Mouse (Mus musculus) forebrain, embryonic 15.5 days (tissue): ENCODE results near the gene Akr1a1. TPM values are rescaled to one million over a fixed set of nuclear protein-coding genes. Genes with fewer than 3 reads are reported as not detected.

ENCODE experiments used
- ATAC-seq: fragments of 200-750 bp; cut with Nextera tagmentation; replicated peaks from 2 replicates; pipeline ENCODE4 v1.8.0; 2017; ENCODE audit warnings: mild to moderate bottlenecking, moderate TSS enrichment, moderate library complexity
- H3K27ac ChIP-seq: fragments of 300-500 bp; sonication (generic); replicated peaks from 2 replicates; pipeline ENCODE4 v1.5.1; 2015; ENCODE audit warnings: mild to moderate bottlenecking, inconsistent platforms
- H3K27me3 ChIP-seq: fragments of 300-500 bp; sonication (generic); 2 replicates; pipeline ENCODE4 v1.6.1; 2015; ENCODE audit warnings: inconsistent platforms
- H3K36me3 ChIP-seq: fragments of 300-500 bp; sonication (generic); 2 replicates; pipeline ENCODE4 v1.6.1; 2015; ENCODE audit warnings: mild to moderate bottlenecking, inconsistent platforms
- H3K4me1 ChIP-seq: fragments of 300-500 bp; sonication (generic); 2 replicates; pipeline ENCODE4 v1.6.1; 2015; ENCODE audit warnings: inconsistent platforms
- H3K4me2 ChIP-seq: fragments of 300-500 bp; sonication (generic); replicated peaks from 2 replicates; pipeline ENCODE4 v1.6.1; 2015; ENCODE audit warnings: mild to moderate bottlenecking, inconsistent platforms
- H3K4me3 ChIP-seq: fragments of 300-500 bp; sonication (generic); 2 replicates; pipeline ENCODE4 v1.5.1; 2015; ENCODE audit warnings: mild to moderate bottlenecking, inconsistent platforms
- H3K9ac ChIP-seq: fragments of 300-500 bp; sonication (generic); replicated peaks from 2 replicates; pipeline ENCODE4 v1.6.1; 2015; ENCODE audit warnings: mild to moderate bottlenecking, inconsistent platforms
- H3K9me3 ChIP-seq: fragments of 300-500 bp; sonication (generic); 2 replicates; pipeline ENCODE4 v1.6.1; 2016; ENCODE audit warnings: inconsistent platforms
- WGBS: fragments of 180-500 bp; shearing (Covaris S2); methylation state at CpG from one replicate; pipeline ENCODE4 v1.1.7; 2015; ENCODE audit warnings: mixed read lengths; 5-methylcytosine and 5-hydroxymethylcytosine counted together
- polyA plus RNA-seq: library from polyadenylated mRNA; unstranded; fragments of >200 nt; fragmentation: Nextera tagmentation; extraction: Ambion mirVana; gene quantifications from 2 replicates; pipeline ENCODE4 v1.2.1, GENCODE M21; 2015

Gene Akr1a1
- polyA plus RNA-seq, 1 experiment from 2014 or later = 779 TPM

GRCm38 (mm10) chr4:116627359-116627716 lies 24.1 kb downstream of the Akr1a1 start:
- peaks cover 3% of the 10 kb centered on the region for H3K36me3 ChIP-seq

GRCm38 (mm10) chr4:116626658-116627358 lies 24.7 kb downstream of the Akr1a1 start:
- 1% methylated on average over 53 of the region's 53 CpGs for WGBS

More at GRCm38 (mm10) chr4:116627359-116627716, 24.1 kb downstream of the Akr1a1 start:
- Histone ChIP-seq H3K4me3 (peak overlapping the region; percentile 97), H3K4me2 (peak overlapping the region; percentile 49), H3K4me1 (peaks cover 25% of the 10 kb centered on the region), H3K9ac (peak overlapping the region; percentile 86), H3K9me3 (no peaks in the 10 kb centered on the region), H3K27me3 (no peaks in the 10 kb centered on the region), H3K27ac (peak overlapping the region; percentile 96)
- ATAC-seq = peak; percentile 93
- 1% methylated on average over 13 of the region's 13 CpGs for WGBS

GRCm38 (mm10) chr4:116624831-116625230 lies 26.6 kb downstream of the Akr1a1 start:
- Histone ChIP-seq H3K4me1 (peaks cover 25% of the 10 kb centered on the region), H3K9me3 (no peaks in the 10 kb centered on the region), H3K4me2 (no peak overlapping the region), H3K36me3 (peaks cover 26% of the 10 kb centered on the region), H3K27me3 (no peaks in the 10 kb centered on the region), H3K27ac (no peak overlapping the region), H3K9ac (no peak overlapping the region), H3K4me3 (peak overlapping the region; percentile 97; the same call in 1 of the 2 replicates)
- WGBS = 93% methylated on average over 4 of the region's 4 CpGs
- ATAC-seq = no peak

More at GRCm38 (mm10) chr4:116626658-116627358, 24.7 kb downstream of the Akr1a1 start:
- peak overlapping the region; percentile 49 for H3K4me2 ChIP-seq
- peak overlapping the region; percentile 96 for H3K27ac ChIP-seq
- peak; percentile 84 for ATAC-seq
- H3K27me3 ChIP-seq = no peaks in the 10 kb centered on the region
- H3K9ac ChIP-seq = peak overlapping the region; percentile 86
- peaks cover 8% of the 10 kb centered on the region for H3K36me3 ChIP-seq
- H3K9me3 ChIP-seq = no peaks in the 10 kb centered on the region
- H3K4me3 ChIP-seq = peak overlapping the region; percentile 97
- peaks cover 25% of the 10 kb centered on the region for H3K4me1 ChIP-seq

GRCm38 (mm10) chr4:116615237-116615636 lies 36.2 kb downstream of the Akr1a1 start:
- 95% methylated on average over 2 of the region's 2 CpGs for WGBS
- H3K4me3 ChIP-seq = no peak overlapping the region
- no peak overlapping the region for H3K4me2 ChIP-seq
- ATAC-seq = no peak
- no peaks in the 10 kb centered on the region for H3K27me3 ChIP-seq
- no peak overlapping the region for H3K27ac ChIP-seq
- H3K9me3 ChIP-seq = no peaks in the 10 kb centered on the region
- H3K36me3 ChIP-seq = peaks cover 65% of the 10 kb centered on the region
- no peak overlapping the region for H3K9ac ChIP-seq
- no peaks in the 10 kb centered on the region for H3K4me1 ChIP-seq

GRCm38 (mm10) chr4:116612621-116613020 lies 38.9 kb downstream of the Akr1a1 start:
- ATAC-seq = no peak
- Histone ChIP-seq H3K9me3 (no peaks in the 10 kb centered on the region), H3K27ac (no peak overlapping the region), H3K9ac (no peak overlapping the region), H3K4me1 (no peaks in the 10 kb centered on the region), H3K27me3 (no peaks in the 10 kb centered on the region), H3K36me3 (peaks cover 65% of the 10 kb centered on the region), H3K4me3 (no peak overlapping the region), H3K4me2 (no peak overlapping the region)
- WGBS = 88% methylated on average over 2 of the region's 2 CpGs

GRCm38 (mm10) chr4:116596978-116597881 lies 54.2 kb downstream of the Akr1a1 start:
- peak; percentile 92 for ATAC-seq
- Histone ChIP-seq H3K36me3 (peaks cover 42% of the 10 kb centered on the region), H3K27me3 (no peaks in the 10 kb centered on the region), H3K9me3 (no peaks in the 10 kb centered on the region), H3K9ac (peak overlapping the region; percentile 66), H3K27ac (peak overlapping the region; percentile 64), H3K4me3 (peak overlapping the region; percentile 68), H3K4me2 (peak overlapping the region; percentile 82), H3K4me1 (peaks cover 17% of the 10 kb centered on the region)
- under 1% methylated on average over 50 of the region's 50 CpGs for WGBS

- WGBS = 29% methylated on average over 5 of the region's 5 CpGs
- Histone ChIP-seq H3K27me3 (no peaks in the 10 kb centered on the region), H3K36me3 (peaks cover 42% of the 10 kb centered on the region), H3K9ac (peak within 1 kb of the TSS; percentile 66), H3K4me1 (peaks cover 17% of the 10 kb centered on the region), H3K27ac (peak within 1 kb of the TSS; percentile 64), H3K4me2 (peak within 1 kb of the TSS; percentile 82), H3K4me3 (peak within 1 kb of the TSS; percentile 68), H3K9me3 (no peaks in the 10 kb centered on the region)
- ATAC-seq = no peak
Observed at GRCm38 (mm10) chr4:116596379-116596778, 55.1 kb downstream of the Akr1a1 start, which contains the start of gene Ccdc17. TSS of gene Ccdc17 (plus strand) at chr4:116596654.

GRCm38 (mm10) chr4:116595793-116596192 lies 55.7 kb downstream of the Akr1a1 start:
- no peak overlapping the region for H3K4me2 ChIP-seq
- no peak overlapping the region for H3K9ac ChIP-seq
- H3K27ac ChIP-seq = no peak overlapping the region
- 83% methylated on average over 8 of the region's 8 CpGs for WGBS
- H3K4me3 ChIP-seq = no peak overlapping the region
- H3K27me3 ChIP-seq = no peaks in the 10 kb centered on the region
- H3K36me3 ChIP-seq = peaks cover 42% of the 10 kb centered on the region
- no peak for ATAC-seq
- no peaks in the 10 kb centered on the region for H3K9me3 ChIP-seq
- H3K4me1 ChIP-seq = peaks cover 17% of the 10 kb centered on the region

Other genes starting within 250 kb of the Akr1a1 start
- 53.1 and 56.7 TPM in 2 replicates for gene Mast2, start 187.5 kb downstream of the Akr1a1 start, polyA plus RNA-seq
- 18.0 and 18.6 TPM in 2 replicates for gene Ipp, start 144.1 kb downstream of the Akr1a1 start, polyA plus RNA-seq
- 21.9 and 26.8 TPM in 2 replicates for gene Tmem69, start 95.7 kb downstream of the Akr1a1 start, polyA plus RNA-seq
- gene Gpbp1l1, start 94.0 kb downstream of the Akr1a1 start, polyA plus RNA-seq = 19.7 and 21.8 TPM in 2 replicates
- 3.8 and 4.6 TPM in 2 replicates for gene Ccdc17, start 55.0 kb downstream of the Akr1a1 start, polyA plus RNA-seq
- gene Nasp, start 23.7 kb downstream of the Akr1a1 start, polyA plus RNA-seq = 131 and 133 TPM in 2 replicates
- 481 and 490 TPM in 2 replicates for gene Prdx1, start 33.9 kb upstream of the Akr1a1 start, polyA plus RNA-seq
- 25.5 and 27.7 TPM in 2 replicates for gene Mmachc, start 56.7 kb upstream of the Akr1a1 start, polyA plus RNA-seq
- gene Ccdc163, start 56.8 kb upstream of the Akr1a1 start, polyA plus RNA-seq = 17.2 and 19.5 TPM in 2 replicates
- 4.3 and 5.5 TPM in 2 replicates for gene Tesk2, start 69.3 kb upstream of the Akr1a1 start, polyA plus RNA-seq
- 29.0 and 31.9 TPM in 2 replicates for gene Toe1, start 156.0 kb upstream of the Akr1a1 start, polyA plus RNA-seq
- gene Mutyh, start 156.0 kb upstream of the Akr1a1 start, polyA plus RNA-seq = 9.5 and 10.1 TPM in 2 replicates
- 0.59 and 0.73 TPM in 2 replicates for gene Hpdl, start 170.0 kb upstream of the Akr1a1 start, polyA plus RNA-seq
- 9.2 and 9.5 TPM in 2 replicates for gene Zswim5, start 225.7 kb upstream of the Akr1a1 start, polyA plus RNA-seq